Mouse (Mus musculus): ENCODE measurements around the gene Sgsm2. TPM values are rescaled to one million over a fixed set of nuclear protein-coding genes. Genes with fewer than 3 reads are reported as not detected.

Sgsm2 gene
- polyA plus RNA-seq (2012; rRNA removed): 37.6 and 38.4 TPM in 2 replicates

DNA sequence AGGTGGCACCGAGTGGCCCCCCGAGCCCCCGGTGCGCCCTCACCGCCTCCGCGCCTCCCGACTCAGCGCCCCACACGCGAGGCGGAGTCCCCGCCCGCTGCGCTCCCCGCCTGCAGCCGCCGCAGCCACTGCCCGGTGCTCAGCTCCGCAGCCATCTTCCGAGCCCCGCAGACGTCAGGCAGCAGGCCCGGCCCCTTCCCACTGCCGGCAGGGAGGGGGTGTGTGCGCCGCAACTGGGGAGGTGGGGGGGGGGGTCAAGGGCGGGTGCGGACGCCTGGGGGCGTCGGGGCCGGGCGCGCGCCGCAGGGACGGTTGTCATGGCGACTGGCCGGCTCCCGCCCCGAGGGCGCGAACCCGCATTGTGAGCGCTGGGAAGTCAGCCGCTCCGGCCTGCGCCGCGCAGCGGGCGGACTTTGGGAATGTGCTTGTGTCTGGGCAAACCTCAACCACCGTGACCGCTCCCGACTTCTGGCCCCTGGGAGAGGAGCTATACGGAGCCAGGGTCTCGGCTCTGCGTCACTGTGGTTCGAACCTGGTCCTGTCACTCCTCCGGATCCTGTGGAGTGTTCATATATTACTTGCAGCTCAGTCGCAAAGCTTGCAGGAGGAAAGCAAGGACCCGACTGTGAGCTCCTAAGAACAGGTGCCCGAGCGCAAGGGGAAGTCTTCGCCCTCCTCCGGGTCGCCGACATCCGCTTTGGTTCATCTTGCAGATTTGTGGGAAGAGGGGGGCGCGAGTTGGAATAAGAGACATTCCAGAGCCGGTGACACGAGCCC is at the start of gene Sgsm2:
Gene Sgsm2, minus strand, starts transcription at position 160 of the 777 bp plus-strand sequence.
- no peak for DNase-seq (ENCODE audit: low read depth)

DNA sequence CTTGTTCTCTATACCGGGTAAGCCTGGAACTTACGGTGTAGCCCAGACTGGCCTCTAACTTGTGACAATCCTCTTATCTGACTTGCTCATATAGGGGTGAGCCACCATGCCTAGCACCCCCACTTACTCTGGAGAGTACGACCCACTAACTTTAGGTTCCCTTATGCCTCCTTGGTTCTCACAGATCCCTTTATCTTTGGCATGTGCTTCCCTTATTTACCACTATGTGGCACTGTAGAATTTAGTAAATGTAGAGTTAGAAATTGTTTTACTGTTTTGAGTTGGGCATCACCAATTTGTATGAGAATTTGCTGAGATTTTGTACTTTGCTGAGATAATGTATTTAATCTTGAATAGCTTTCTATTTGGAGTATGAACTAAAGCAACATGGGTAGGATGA is 49.5 kb upstream of the Sgsm2 start:
- no peak for DNase-seq (ENCODE audit: low read depth)

GRCm38 (mm10) chr11:74930391-74930790 is 33.5 kb upstream of the Sgsm2 start:
- DNase-seq (ENCODE audit: low read depth): no peak

- DNase-seq (ENCODE audit: low read depth): no peak
Observed at GRCm38 (mm10) chr11:74929111-74929510, 32.3 kb upstream of the Sgsm2 start.

DNA sequence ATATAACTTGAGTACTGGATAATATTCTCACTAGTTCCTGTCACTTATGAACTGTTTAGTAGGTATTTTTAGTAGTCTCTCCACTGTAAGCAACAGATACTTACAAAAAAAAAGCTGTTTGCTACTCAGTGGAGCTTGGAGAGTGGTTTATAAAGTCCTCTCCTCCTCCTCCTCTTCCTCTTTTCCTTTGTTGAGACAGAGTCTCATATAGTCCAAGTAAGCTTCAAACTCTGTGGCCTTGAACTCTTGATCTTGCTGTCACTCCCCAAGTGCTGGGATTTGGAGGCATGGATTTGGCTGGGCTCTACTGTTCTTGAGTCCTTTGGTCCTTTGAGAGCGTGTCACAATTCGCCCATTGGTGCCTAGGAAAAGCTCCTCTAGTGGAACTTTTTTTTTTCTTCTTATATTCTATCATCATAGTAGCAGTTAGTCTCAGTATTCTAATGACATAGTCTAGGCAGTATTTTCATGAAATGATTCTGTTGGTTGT is 30.4 kb upstream of the Sgsm2 start:
- no peak for DNase-seq (ENCODE audit: low read depth)

DNA sequence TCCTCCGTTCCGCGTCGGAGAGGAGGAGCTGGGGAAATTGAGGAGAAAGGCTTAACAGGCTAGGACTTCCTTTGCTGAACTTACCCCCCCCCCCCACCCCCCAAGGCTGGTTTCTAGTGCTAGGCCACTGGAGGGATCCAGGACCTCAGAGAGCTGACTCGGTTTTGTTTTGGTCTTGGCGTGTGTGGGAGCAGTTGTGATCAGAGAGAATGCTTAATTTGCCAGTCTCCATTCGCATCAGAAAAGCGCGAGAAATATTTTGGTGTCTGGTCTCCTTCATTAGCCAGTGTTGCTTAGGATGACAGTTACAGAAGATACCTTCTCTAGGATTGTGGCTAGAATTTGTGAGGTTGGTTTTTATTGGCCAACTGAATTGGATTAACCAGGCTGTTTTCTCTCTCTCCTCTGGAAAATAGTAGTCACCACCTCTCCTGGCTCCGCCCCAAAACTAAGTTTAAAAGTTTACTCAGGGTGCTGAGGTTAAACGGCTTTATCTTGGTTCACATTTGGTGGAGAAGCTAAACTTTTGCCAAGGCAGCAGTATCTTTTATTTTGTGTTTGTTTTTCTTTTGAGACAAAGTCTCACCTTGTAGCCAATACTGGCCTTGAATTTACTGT is 29.6 kb upstream of the Sgsm2 start:
- DNase-seq (ENCODE audit: low read depth): no peak

DNA sequence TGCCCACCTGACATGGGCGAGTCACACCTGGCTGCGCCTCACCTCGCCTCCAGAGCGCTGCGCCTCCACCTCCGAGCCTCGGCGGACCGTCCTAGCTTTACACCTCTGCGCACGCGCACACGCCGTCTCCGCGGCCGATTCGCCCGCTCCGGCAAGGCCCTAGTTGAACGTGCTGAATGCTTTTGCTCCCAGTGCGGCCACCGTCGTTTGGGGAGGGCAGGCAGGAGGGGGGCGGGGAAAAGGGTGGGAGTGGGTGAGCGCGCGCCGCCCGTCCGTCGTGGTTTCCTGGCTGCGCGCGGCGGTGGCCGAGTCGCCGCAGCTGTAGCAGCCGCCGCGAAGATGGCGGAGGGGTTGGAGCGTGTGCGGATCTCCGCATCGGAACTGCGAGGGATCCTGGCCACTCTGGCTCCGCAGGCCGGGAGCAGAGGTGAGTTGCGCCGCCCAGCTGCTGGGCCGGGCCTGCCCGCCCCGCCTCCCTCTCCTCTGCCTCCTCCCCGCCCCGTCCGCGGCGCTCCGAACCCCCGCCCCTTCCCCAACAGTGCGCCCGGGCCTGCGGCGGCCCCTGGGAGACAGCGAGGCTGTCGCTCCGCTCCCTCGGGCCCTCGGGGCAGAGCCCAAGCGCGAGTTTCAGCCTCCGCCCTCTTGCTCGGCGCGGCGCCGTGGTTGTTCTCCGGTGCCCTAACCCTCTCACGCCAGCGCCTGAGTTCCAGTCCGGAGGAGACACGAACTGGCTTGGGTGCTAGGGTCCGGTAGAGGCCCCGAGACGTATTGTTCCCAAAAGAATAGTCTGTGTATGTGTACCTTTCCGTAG is 28.9 kb upstream of the Sgsm2 start, which contains the start of the genes Smg6 and Srr:
Gene Smg6, plus strand, starts transcription at position 247 of the 811 bp plus-strand sequence.
Gene Srr, minus strand, starts transcription at position 372 of the 811 bp plus-strand sequence.
- DNase-seq (ENCODE audit: low read depth): peak; percentile 49

DNA sequence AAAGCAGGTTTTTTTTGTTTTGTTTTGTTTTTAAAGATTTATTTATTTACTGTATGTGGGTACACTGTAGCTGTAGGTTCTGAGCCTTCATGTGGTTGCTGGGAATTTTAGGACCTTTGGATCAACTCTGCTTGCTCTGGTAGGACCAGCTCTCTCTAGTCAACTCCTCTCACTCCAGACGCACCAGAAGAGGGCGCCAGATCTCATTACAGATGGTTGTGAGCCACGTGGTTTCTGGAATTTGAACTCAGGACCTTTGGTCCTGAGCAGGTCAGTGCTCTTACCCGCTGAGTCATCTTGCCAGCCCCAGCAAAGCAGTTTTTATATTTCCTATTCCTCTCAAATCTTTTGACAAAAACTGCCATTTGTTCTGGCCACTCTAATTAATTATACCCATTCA is 27.3 kb upstream of the Sgsm2 start:
- no peak for DNase-seq (ENCODE audit: low read depth)

- DNase-seq (ENCODE audit: low read depth): no peak
Observed at GRCm38 (mm10) chr11:74919249-74919648, 22.4 kb upstream of the Sgsm2 start.

DNA sequence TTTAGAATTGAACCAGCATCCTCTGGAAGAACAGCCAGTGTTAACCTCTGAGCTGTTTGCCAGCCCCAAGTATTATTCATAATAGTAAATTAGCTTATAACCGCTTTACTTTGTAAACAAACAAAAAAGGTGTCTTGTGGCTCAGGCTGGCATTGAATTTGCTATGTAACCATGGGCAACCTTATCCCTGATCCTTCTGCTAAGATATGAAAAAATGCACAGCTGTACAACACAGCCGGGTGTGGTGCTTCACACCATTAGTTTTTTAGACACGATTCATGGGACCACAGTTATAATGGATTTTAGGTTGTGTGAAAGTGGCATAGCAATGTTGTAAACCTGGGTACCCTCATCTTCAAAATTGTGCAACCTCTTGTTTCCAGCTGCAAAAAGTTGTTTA is 15.6 kb upstream of the Sgsm2 start:
- DNase-seq (ENCODE audit: low read depth): no peak

GRCm38 (mm10) chr11:74909978-74910377 is 13.1 kb upstream of the Sgsm2 start:
- no peak for DNase-seq (ENCODE audit: low read depth)

- DNase-seq (ENCODE audit: low read depth): no peak
Observed at GRCm38 (mm10) chr11:74908618-74909399, 11.9 kb upstream of the Sgsm2 start.

GRCm38 (mm10) chr11:74907850-74908249 is 11.0 kb upstream of the Sgsm2 start:
- DNase-seq (ENCODE audit: low read depth): no peak

- DNase-seq (ENCODE audit: low read depth): no peak
Observed at GRCm38 (mm10) chr11:74902416-74902815, 5.6 kb upstream of the Sgsm2 start.

DNA sequence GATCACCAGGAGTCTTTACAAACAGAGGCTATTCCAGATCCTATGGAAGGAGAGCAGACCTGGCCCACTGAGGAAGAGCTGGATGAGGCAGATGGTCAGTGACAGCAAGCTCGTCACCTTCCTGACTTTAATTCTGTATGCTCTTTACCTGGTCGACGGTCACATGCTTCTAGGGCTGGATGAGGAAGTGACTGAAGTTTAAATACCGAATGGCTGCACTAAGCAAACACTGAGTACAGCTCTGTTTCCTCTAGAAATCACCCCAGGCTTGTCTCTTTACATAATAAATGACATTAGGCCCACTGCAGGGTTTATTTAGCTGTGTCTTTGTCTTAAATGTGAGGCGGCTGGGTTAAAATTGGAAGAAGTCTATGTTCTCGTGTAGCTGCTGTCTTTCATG is 4.7 kb upstream of the Sgsm2 start:
- no peak for DNase-seq (ENCODE audit: low read depth)

DNA sequence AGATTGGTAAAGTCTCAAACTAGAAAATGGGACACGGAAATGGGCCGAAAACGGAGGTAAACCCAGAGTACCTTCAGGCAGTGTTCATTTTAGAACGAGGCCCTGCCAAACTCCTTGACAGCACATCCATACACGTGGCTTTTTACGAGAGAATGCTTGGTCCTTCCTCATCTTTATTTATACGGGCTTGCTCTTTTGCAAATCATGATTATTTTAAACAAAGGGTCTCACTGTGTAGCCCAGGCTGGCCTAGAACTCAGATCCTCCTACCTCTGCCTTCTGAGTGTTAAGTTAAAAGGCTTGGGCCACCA is 1.6 kb upstream of the Sgsm2 start:
- DNase-seq (ENCODE audit: low read depth): no peak

DNA sequence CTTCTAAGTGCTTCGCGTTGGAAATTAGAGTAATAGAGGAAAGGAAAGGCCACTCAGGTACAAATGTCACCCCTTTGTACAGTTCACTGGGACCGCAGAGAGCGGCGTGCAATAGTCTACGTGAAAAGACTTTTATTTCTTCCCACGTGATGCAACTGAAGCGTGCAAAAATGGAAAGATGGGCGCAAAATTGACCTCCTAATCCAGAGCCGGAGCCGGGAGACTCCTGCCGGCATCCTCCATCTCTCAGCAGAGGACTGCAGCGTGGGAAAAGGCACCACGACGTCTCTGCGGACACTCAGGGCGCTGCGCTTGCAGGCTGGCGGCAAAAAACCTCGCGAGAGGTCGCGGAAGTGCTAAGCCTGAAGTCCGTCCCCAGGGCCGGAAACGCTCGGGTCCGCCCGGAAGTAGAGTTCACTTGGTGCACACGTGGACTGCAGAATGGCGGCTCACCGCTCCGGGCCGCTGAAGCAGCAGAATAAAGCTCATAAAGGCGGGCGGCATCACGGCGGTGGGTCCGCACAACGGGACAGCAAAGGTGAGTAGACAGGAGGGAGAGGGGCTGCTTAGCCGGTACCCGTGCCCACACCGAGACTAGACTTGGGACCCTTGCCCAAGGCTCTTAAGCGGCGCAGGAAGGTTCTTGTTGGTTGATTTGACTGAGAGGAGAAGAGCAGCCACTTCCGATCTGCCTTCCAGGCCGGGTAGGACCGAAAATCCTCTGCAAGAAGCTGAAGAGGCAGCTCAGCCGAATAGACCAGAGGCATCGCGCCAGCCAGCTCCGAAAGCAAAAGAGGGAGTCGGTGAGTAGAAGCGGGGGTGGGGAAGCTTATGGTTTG is 1.0 kb upstream of the Sgsm2 start, which contains the start of gene Tsr1:
Gene Tsr1, plus strand, starts transcription at position 394 of the 839 bp plus-strand sequence.
- DNase-seq (ENCODE audit: low read depth): no peak

DNA sequence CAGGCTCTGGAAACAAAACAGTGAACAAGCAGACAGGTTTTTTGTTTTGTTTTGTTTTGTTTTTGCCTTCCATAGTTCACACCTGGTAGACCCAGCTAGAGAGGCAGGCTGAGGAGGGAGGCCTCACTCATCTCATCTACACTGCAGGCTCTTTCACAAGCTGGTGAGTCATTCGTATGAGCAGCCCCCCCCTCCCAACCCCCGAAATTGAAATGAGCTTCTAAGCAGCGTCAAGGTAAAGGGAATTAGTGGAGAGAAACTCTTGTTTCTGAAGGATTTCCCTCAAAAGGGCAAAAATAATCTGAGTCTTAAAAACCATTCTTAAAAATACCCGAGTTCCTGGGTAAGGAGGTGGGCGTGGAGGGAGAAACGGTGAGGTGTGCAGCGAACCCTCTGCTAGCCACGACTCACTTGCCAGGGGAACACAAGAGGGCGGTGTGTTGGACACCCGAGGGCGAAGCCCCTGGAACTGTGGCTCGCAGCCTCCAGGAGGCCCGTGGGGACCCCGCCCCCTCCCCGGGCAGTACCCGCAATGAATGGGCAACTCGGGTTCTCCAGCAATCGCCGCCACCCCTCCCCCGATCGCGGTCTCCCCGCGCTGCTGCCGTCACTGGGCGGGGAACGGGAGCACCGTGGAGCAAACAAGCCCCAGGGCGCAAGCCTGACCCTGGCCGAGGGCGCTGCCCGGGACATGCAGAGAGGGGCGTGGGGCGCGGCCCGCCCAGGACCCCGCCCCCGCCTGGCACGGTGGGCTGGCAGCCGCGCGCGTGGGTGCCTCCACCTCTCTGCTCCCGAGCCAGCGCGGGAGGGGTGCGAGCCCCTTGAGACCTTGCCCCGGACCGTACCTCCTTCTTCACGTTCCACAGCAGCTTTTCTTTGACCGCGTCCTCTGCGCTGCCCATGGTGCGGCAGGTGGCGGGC is 620 bp downstream of the Sgsm2 start:
- no peak for DNase-seq (ENCODE audit: low read depth)

DNA sequence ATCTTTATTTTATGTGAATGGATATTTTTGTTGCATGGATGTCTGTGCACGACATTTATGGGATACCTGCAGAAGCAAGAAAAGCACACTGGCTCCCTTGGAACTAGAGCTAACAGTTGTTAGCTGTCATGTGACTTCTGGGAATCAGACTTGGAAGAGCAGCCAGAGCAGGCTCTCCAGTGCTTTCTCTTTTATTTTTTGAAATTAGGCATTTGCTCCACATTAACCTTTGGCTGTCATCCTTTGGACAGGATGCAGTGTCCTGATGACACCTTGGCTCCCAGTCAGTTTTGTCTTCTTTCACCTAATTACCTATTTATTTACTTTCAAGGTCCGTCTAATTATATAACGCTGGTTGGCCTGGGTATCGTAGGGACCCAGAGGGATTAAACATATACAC is 2.2 kb downstream of the Sgsm2 start:
- no peak for DNase-seq (ENCODE audit: low read depth)

DNA sequence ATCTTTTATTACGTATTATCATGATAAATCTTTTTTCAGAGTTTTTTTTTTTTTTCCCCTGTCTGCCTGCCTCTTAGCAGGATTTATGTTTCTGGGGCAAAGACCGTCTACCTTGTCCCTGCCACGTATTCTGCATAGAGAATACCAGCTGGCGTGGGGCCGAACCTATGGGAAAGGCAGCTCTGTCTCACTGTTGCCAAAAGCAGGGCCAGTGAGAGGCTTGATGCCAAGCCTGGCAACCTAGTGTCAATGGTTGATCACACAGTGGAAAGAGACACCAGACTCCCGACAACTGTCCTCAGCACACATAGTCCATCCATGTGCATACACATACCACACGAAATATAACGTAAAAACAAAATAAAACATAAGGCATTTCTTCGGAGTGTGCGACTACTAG is 13.8 kb downstream of the Sgsm2 start:
- DNase-seq (ENCODE audit: low read depth): no peak
